Mouse (Mus musculus): ENCODE measurements at regions not wholly inside any gene's neighbourhood (a gene's known extent, or its start where the extent isn't known, plus 50 kb on each side); places are given as distances from the start of the nearest gene placed in this dataset.

- Histone ChIP-seq H3K27ac (ENCODE audit: low read depth, low read length) (no peak overlapping the region), H3K4me2 (ENCODE audit: low read depth, low read length) (no peak overlapping the region), H3K4me1 (ENCODE audit: control insufficient read depth, insufficient read depth, low read length) (no peaks in the 10 kb centered on the region), H3K4me3 (ENCODE audit: low read depth, low read length) (no peak overlapping the region), H3K9me3 (ENCODE audit: control insufficient read depth, low read length) (no peaks in the 10 kb centered on the region), H3K27me3 (ENCODE audit: control insufficient read depth, insufficient read depth, low read length) (no peaks in the 10 kb centered on the region), H3K9ac (replicated peaks; ENCODE audit: low read depth, low read length) (no peak overlapping the region), H3K36me3 (ENCODE audit: control insufficient read depth, insufficient read depth, low read length) (no peaks in the 10 kb centered on the region)
- no peak for ATAC-seq (ENCODE audit: low read depth)
- 94% methylated on average over 9 of the region's 9 CpGs for WGBS
These were observed 127.5 kb downstream of the Fam173b start for GRCm38 (mm10) chr15:31729133-31729532.

- Histone ChIP-seq H3K4me1 (ENCODE audit: control insufficient read depth, insufficient read depth, low read length) (no peaks in the 10 kb centered on the region), H3K9ac (replicated peaks; ENCODE audit: low read depth, low read length) (no peak overlapping the region), H3K9me3 (ENCODE audit: control insufficient read depth, low read length) (no peaks in the 10 kb centered on the region), H3K4me3 (ENCODE audit: low read depth, low read length) (no peak overlapping the region), H3K27me3 (ENCODE audit: control insufficient read depth, insufficient read depth, low read length) (no peaks in the 10 kb centered on the region), H3K27ac (ENCODE audit: low read depth, low read length) (no peak overlapping the region), H3K4me2 (ENCODE audit: low read depth, low read length) (no peak overlapping the region), H3K36me3 (ENCODE audit: control insufficient read depth, insufficient read depth, low read length) (no peaks in the 10 kb centered on the region)
- ATAC-seq (ENCODE audit: low read depth), result no peak
- 86% methylated on average over 4 of the region's 4 CpGs for WGBS
These were observed 140.0 kb downstream of the Fam173b start for GRCm38 (mm10) chr15:31741686-31742085.

GRCm38 (mm10) chr15:31744570-31744969 is 142.9 kb downstream of the Fam173b start:
- no peak overlapping the region for H3K27ac ChIP-seq (ENCODE audit: low read depth, low read length)
- 90% methylated on average over 2 of the region's 2 CpGs for WGBS
- no peak for ATAC-seq (ENCODE audit: low read depth)
- no peak overlapping the region for H3K4me2 ChIP-seq (ENCODE audit: low read depth, low read length)
- H3K9me3 ChIP-seq (ENCODE audit: control insufficient read depth, low read length), result no peaks in the 10 kb centered on the region
- H3K4me1 ChIP-seq (ENCODE audit: control insufficient read depth, insufficient read depth, low read length), result no peaks in the 10 kb centered on the region
- no peak overlapping the region for H3K9ac ChIP-seq (replicated peaks; ENCODE audit: low read depth, low read length)
- H3K4me3 ChIP-seq (ENCODE audit: low read depth, low read length), result no peak overlapping the region
- no peaks in the 10 kb centered on the region for H3K27me3 ChIP-seq (ENCODE audit: control insufficient read depth, insufficient read depth, low read length)
- no peaks in the 10 kb centered on the region for H3K36me3 ChIP-seq (ENCODE audit: control insufficient read depth, insufficient read depth, low read length)

- 62% methylated on average over 2 of the region's 2 CpGs for WGBS
- no peak overlapping the region for H3K27ac ChIP-seq (ENCODE audit: low read depth, low read length)
- no peak overlapping the region for H3K9ac ChIP-seq (replicated peaks; ENCODE audit: low read depth, low read length)
- H3K27me3 ChIP-seq (ENCODE audit: control insufficient read depth, insufficient read depth, low read length), result no peaks in the 10 kb centered on the region
- no peak overlapping the region for H3K4me2 ChIP-seq (ENCODE audit: low read depth, low read length)
- no peak for ATAC-seq (ENCODE audit: low read depth)
- H3K4me1 ChIP-seq (ENCODE audit: control insufficient read depth, insufficient read depth, low read length), result no peaks in the 10 kb centered on the region
- no peaks in the 10 kb centered on the region for H3K9me3 ChIP-seq (ENCODE audit: control insufficient read depth, low read length)
- H3K4me3 ChIP-seq (ENCODE audit: low read depth, low read length), result no peak overlapping the region
- H3K36me3 ChIP-seq (ENCODE audit: control insufficient read depth, insufficient read depth, low read length), result no peaks in the 10 kb centered on the region
These were observed 151.0 kb downstream of the Fam173b start for GRCm38 (mm10) chr15:31752632-31753031.

- Histone ChIP-seq H3K4me1 (ENCODE audit: control insufficient read depth, insufficient read depth, low read length) (no peaks in the 10 kb centered on the region), H3K4me3 (ENCODE audit: low read depth, low read length) (no peak overlapping the region), H3K27ac (ENCODE audit: low read depth, low read length) (no peak overlapping the region), H3K36me3 (ENCODE audit: control insufficient read depth, insufficient read depth, low read length) (no peaks in the 10 kb centered on the region), H3K9ac (replicated peaks; ENCODE audit: low read depth, low read length) (no peak overlapping the region), H3K9me3 (ENCODE audit: control insufficient read depth, low read length) (no peaks in the 10 kb centered on the region), H3K4me2 (ENCODE audit: low read depth, low read length) (no peak overlapping the region), H3K27me3 (ENCODE audit: control insufficient read depth, insufficient read depth, low read length) (no peaks in the 10 kb centered on the region)
- ATAC-seq (ENCODE audit: low read depth), result no peak
- 24% methylated on average over 14 of the region's 14 CpGs for WGBS
These were observed 152.1 kb downstream of the Fam173b start for GRCm38 (mm10) chr15:31753578-31754281.

GRCm38 (mm10) chr15:31768959-31769844 is 167.6 kb downstream of the Fam173b start:
- ATAC-seq (ENCODE audit: low read depth), result 0 out of 2 replicates have a peak, but pooled peaks have one; percentile 38
- Histone ChIP-seq H3K36me3 (ENCODE audit: control insufficient read depth, insufficient read depth, low read length) (no peaks in the 10 kb centered on the region), H3K4me3 (ENCODE audit: low read depth, low read length) (no peak overlapping the region), H3K4me1 (ENCODE audit: control insufficient read depth, insufficient read depth, low read length) (no peaks in the 10 kb centered on the region), H3K4me2 (ENCODE audit: low read depth, low read length) (no peak overlapping the region), H3K9ac (replicated peaks; ENCODE audit: low read depth, low read length) (no peak overlapping the region), H3K9me3 (ENCODE audit: control insufficient read depth, low read length) (no peaks in the 10 kb centered on the region), H3K27ac (ENCODE audit: low read depth, low read length) (no peak overlapping the region), H3K27me3 (ENCODE audit: control insufficient read depth, insufficient read depth, low read length) (no peaks in the 10 kb centered on the region)
- 78% methylated on average over 12 of the region's 12 CpGs for WGBS

- H3K27me3 ChIP-seq (ENCODE audit: control insufficient read depth, insufficient read depth, low read length), result no peaks in the 10 kb centered on the region
- no peaks in the 10 kb centered on the region for H3K36me3 ChIP-seq (ENCODE audit: control insufficient read depth, insufficient read depth, low read length)
- no peak overlapping the region for H3K4me3 ChIP-seq (ENCODE audit: low read depth, low read length)
- no peak overlapping the region for H3K27ac ChIP-seq (ENCODE audit: low read depth, low read length)
- no peaks in the 10 kb centered on the region for H3K4me1 ChIP-seq (ENCODE audit: control insufficient read depth, insufficient read depth, low read length)
- no peak for ATAC-seq (ENCODE audit: low read depth)
- H3K9ac ChIP-seq (replicated peaks; ENCODE audit: low read depth, low read length), result no peak overlapping the region
- WGBS, result 96% methylated on average over 2 of the region's 2 CpGs
- H3K9me3 ChIP-seq (ENCODE audit: control insufficient read depth, low read length), result no peaks in the 10 kb centered on the region
- no peak overlapping the region for H3K4me2 ChIP-seq (ENCODE audit: low read depth, low read length)
These were observed 181.4 kb downstream of the Fam173b start for GRCm38 (mm10) chr15:31783081-31783480.

GRCm38 (mm10) chr15:31785022-31785421 is 183.4 kb downstream of the Fam173b start:
- Histone ChIP-seq H3K9me3 (ENCODE audit: control insufficient read depth, low read length) (no peaks in the 10 kb centered on the region), H3K9ac (replicated peaks; ENCODE audit: low read depth, low read length) (no peak overlapping the region), H3K27me3 (ENCODE audit: control insufficient read depth, insufficient read depth, low read length) (no peaks in the 10 kb centered on the region), H3K36me3 (ENCODE audit: control insufficient read depth, insufficient read depth, low read length) (no peaks in the 10 kb centered on the region), H3K4me1 (ENCODE audit: control insufficient read depth, insufficient read depth, low read length) (no peaks in the 10 kb centered on the region), H3K27ac (ENCODE audit: low read depth, low read length) (no peak overlapping the region), H3K4me2 (ENCODE audit: low read depth, low read length) (no peak overlapping the region), H3K4me3 (ENCODE audit: low read depth, low read length) (no peak overlapping the region)
- ATAC-seq (ENCODE audit: low read depth), result no peak
- WGBS, result 70% methylated on average over 3 of the region's 3 CpGs

GRCm38 (mm10) chr15:31798863-31799262 is 197.2 kb downstream of the Fam173b start:
- Histone ChIP-seq H3K4me2 (ENCODE audit: low read depth, low read length) (no peak overlapping the region), H3K9ac (replicated peaks; ENCODE audit: low read depth, low read length) (no peak overlapping the region), H3K4me1 (ENCODE audit: control insufficient read depth, insufficient read depth, low read length) (no peaks in the 10 kb centered on the region), H3K9me3 (ENCODE audit: control insufficient read depth, low read length) (no peaks in the 10 kb centered on the region), H3K36me3 (ENCODE audit: control insufficient read depth, insufficient read depth, low read length) (no peaks in the 10 kb centered on the region), H3K27me3 (ENCODE audit: control insufficient read depth, insufficient read depth, low read length) (no peaks in the 10 kb centered on the region), H3K4me3 (ENCODE audit: low read depth, low read length) (no peak overlapping the region), H3K27ac (ENCODE audit: low read depth, low read length) (no peak overlapping the region)
- 86% methylated on average over 2 of the region's 2 CpGs for WGBS
- ATAC-seq (ENCODE audit: low read depth), result no peak
